Comparison of ENCODE assay signal across 16 mouse cellular contexts in genomic region chr17:89079706-89080105, GRCm38 (mm10).
"Had no signal": no experiment of that assay in that cellular context is flagged by ENCODE, and none has a peak within 500 bp of the region (broad histone marks: within the 10 kb centered on the region; RNA-seq: fewer than 3 reads in every experiment).

No protein-coding gene starts in this region.

- H3K4me1 ChIP-seq: liver, embryonic 13.5 days; lung, embryonic 15.5 days; megakaryocyte, embryonic 14.5 days; midbrain, embryonic 12.5 days had no signal

- H3K9ac ChIP-seq: limb, embryonic 12.5 days; liver, embryonic 13.5 days; liver, postnatal 0 days; lung, embryonic 15.5 days; midbrain, embryonic 12.5 days had no signal

- DNase-seq: kidney, adult 9 months; kidney, postnatal 36 days; layer of hippocampus, adult 9-11 months; layer of hippocampus, postnatal 36 days; liver; liver, embryonic 13.5 days; liver, postnatal 0 days; lung, postnatal 14 days; right cerebral cortex, postnatal 14 days; thymus, postnatal 4 days had no signal

- ATAC-seq: liver, postnatal 0 days had no signal

- H3K4me3 ChIP-seq: limb, embryonic 12.5 days; liver, embryonic 13.5 days; lung, embryonic 15.5 days; megakaryocyte, embryonic 14.5 days; midbrain, embryonic 12.5 days had no signal

- H3K27ac ChIP-seq: kidney, postnatal 0 days; limb, embryonic 12.5 days; liver, embryonic 13.5 days; lung, embryonic 15.5 days; macrophage; midbrain, embryonic 12.5 days had no signal

- H3K36me3 ChIP-seq: limb, embryonic 12.5 days; liver, embryonic 13.5 days; lung, embryonic 15.5 days; midbrain, embryonic 12.5 days had no signal

- H3K27me3 ChIP-seq: limb, embryonic 12.5 days; liver, embryonic 13.5 days; lung, embryonic 15.5 days; megakaryocyte, embryonic 14.5 days; midbrain, embryonic 12.5 days had no signal

- H3K4me2 ChIP-seq: limb, embryonic 12.5 days; liver, embryonic 13.5 days; lung, embryonic 15.5 days; midbrain, embryonic 12.5 days had no signal

- H3K9me3 ChIP-seq: limb, embryonic 12.5 days; liver, embryonic 13.5 days; lung, embryonic 15.5 days; megakaryocyte, embryonic 14.5 days; midbrain, embryonic 12.5 days had no signal
